Mouse (Mus musculus): ENCODE results near the gene Neb.

DNA sequence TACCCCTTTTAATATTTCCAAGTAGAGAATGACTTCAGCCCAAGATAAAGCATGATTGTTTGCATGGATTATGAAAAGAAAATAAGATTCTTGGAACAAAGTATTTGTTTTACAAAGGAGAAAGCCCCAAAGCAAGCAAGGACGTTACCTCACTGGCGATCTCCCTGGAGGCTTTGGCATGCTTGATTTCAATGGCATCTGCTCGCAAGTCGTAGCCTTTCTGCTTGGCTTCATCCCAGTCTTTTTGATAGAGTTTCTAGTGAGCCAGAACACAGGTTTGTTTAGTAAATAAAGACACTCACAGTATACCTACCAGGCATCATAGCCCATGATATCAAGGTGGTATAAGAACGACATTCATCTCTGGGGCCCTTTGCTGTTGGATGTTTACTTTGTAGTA lies 153.9 kb downstream of the Neb start:
- TF ChIP-seq CTCF (IDR thresholded peaks at IDR 0.05) (no peak), EP300 (IDR thresholded peaks at IDR 0.05) (no peak)
